Mouse (Mus musculus): ENCODE data around the gene Zfp945. TPM values are rescaled to one million over a fixed set of nuclear protein-coding genes. Genes with fewer than 3 reads are reported as not detected.

Zfp945 gene
- polyA plus RNA-seq, 1 experiment from 2014 or later = 27.8 TPM

Other genes with a start within 250 kb of the Zfp945 start
- gene Vmn2r113, start 75.8 kb upstream of the Zfp945 start, polyA plus RNA-seq (2015; fragmentation: Nextera tagmentation; extraction: Ambion mirVana) = not detected in 2 replicates
- gene Vmn2r-ps130, start 194.0 kb upstream of the Zfp945 start, polyA plus RNA-seq (2015; fragmentation: Nextera tagmentation; extraction: Ambion mirVana) = not detected in 2 replicates